Mouse (Mus musculus): Measurements from ENCODE around the gene Mapkap1. TPM values are rescaled to one million over a fixed set of nuclear protein-coding genes. Genes with fewer than 3 reads are reported as not detected.

The Mapkap1 gene
- polyA plus RNA-seq, 1 experiment from 2014 or later: 62.1 TPM

DNA sequence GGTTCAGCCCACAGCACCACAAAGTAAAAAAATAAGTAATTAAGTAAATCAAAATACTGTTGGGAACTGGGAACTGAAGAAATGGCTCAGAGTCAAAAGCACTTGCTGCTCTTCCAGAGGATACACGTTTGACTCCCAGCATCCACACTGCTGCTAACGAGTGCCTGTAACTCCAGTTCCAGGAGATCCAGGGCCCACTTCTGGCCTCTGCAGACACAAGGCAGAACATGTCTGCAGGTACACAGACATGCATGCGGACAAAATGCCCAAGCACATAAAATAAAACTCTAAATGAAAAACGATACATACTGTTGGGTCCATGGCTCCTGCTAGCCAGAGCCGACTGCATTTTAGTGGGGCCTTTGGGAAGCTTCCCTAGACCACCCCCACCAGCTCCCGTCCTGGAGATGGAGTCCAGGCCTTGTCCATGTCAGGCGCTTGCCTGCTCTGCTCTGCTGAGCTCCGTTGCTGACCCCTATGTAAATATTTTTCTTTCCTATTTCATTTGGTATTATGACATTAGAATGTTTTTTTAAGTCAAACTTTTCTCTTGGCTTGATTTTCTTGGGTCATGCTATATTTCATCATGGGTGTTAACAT lies 185.9 kb downstream of the Mapkap1 start:
- H3K36me3 ChIP-seq (ENCODE audit: insufficient read depth, low read length): no peaks in the 10 kb centered on the region
- H3K27me3 ChIP-seq (replicated peaks; ENCODE audit: insufficient read depth, low read length): no peaks in the 10 kb centered on the region
- H3K4me3 ChIP-seq (ENCODE audit: low read depth, low read length): no peak overlapping the region
- no peak overlapping the region for H3K9ac ChIP-seq (replicated peaks; ENCODE audit: low read depth)
- no peak for DNase-seq (ENCODE audit: low spot score)
- no peaks in the 10 kb centered on the region for H3K9me3 ChIP-seq (ENCODE audit: low read length)
- no peak overlapping the region for H3K4me2 ChIP-seq (replicated peaks; ENCODE audit: low read depth, low read length)
- no peak overlapping the region for H3K27ac ChIP-seq (ENCODE audit: low read length)
- 57% methylated on average over 8 of the region's 8 CpGs for WGBS
- ATAC-seq: no peak
- no peaks in the 10 kb centered on the region for H3K4me1 ChIP-seq (ENCODE audit: insufficient read depth, low read depth, low read length)
- TF ChIP-seq EP300 (IDR thresholded peaks at IDR 0.05) (no peak), CTCF (IDR thresholded peaks at IDR 0.05) (no peak)

DNA sequence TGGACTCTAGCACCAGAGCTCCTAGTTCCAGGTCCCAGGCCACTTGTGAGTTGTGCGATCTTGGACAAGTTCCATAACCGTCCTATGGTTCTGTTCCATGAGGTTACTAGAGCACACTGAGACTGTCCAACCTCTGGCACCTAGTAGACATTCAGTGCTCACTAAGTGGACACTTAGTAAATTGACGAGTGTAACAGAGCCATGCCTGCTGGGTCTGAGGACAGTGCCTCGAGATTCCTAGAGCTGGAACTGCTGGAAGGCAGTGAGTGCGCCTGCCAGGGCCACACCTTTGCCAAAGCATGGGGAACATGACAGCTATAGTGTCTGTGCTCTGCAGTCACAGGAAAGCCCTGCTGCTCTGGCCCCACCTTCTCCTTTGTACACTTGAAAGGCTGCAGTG lies 187.4 kb downstream of the Mapkap1 start:
- TF ChIP-seq EP300 (IDR thresholded peaks at IDR 0.05) (no peak), CTCF (IDR thresholded peaks at IDR 0.05) (no peak)
- Histone ChIP-seq H3K9ac (replicated peaks; ENCODE audit: low read depth) (no peak overlapping the region), H3K27me3 (replicated peaks; ENCODE audit: insufficient read depth, low read length) (no peaks in the 10 kb centered on the region), H3K36me3 (ENCODE audit: insufficient read depth, low read length) (no peaks in the 10 kb centered on the region), H3K4me3 (ENCODE audit: low read depth, low read length) (no peak overlapping the region), H3K9me3 (ENCODE audit: low read length) (no peaks in the 10 kb centered on the region), H3K4me2 (replicated peaks; ENCODE audit: low read depth, low read length) (no peak overlapping the region), H3K27ac (ENCODE audit: low read length) (no peak overlapping the region), H3K4me1 (ENCODE audit: insufficient read depth, low read depth, low read length) (no peaks in the 10 kb centered on the region)
- DNase-seq (ENCODE audit: low spot score): no peak
- ATAC-seq: no peak; the same call in 1 of the 2 replicates
- WGBS: 71% methylated on average over 5 of the region's 5 CpGs

DNA sequence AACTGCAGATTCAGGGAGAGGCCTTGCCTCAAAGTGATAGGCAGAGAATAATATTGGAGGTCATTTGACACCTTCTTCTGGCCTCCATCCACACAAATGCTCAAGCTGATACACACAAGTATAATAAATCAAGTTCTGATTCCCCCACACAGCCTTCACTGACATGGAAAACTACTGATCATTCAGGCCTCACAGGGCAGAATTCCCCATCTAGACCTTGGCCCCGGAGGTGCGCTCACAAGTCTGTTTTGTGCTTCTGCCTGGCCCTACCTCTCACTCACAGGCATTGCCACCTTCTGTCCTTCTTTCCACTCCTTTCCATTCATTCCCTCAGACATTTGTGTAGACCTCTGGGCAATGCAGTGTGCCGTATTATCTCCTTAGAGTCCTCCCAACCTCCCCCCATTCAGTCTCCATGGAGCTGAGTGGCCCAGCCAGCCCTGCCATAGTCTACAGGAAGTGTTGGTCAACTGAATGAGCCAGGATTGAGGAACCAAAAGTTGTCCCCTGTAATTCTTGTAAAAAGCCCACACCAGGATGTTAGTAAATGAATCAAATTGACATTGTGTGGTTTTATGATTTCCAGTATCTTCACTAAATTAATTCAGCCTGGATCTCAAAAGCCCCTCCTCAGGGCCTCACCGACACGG lies 193.2 kb downstream of the Mapkap1 start:
- H3K9me3 ChIP-seq (ENCODE audit: low read length): no peaks in the 10 kb centered on the region

DNA sequence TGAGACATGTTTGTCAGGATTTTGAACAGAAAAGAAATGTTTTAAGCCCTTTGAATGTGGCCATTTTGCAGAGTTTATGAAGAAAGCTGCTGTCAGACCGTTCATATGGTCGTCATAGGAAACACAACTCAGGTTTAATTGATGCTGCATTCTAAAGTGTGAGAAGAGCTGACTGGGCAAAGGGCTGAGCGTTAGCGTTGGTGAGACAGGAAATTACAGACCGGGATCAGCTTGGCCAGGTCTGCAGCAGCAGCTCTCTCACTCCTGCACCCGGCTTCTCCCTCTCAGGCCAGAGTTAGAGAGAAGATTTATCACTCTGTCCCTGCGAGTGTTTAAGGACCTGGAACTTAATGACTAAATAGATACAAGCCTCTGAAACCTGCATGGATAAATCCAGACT lies 194.2 kb downstream of the Mapkap1 start:
- Histone ChIP-seq H3K9ac (replicated peaks; ENCODE audit: low read depth) (no peak overlapping the region), H3K4me1 (ENCODE audit: insufficient read depth, low read depth, low read length) (no peaks in the 10 kb centered on the region), H3K27ac (ENCODE audit: low read length) (no peak overlapping the region), H3K4me3 (ENCODE audit: low read depth, low read length) (no peak overlapping the region), H3K9me3 (ENCODE audit: low read length) (no peaks in the 10 kb centered on the region), H3K4me2 (replicated peaks; ENCODE audit: low read depth, low read length) (no peak overlapping the region), H3K36me3 (ENCODE audit: insufficient read depth, low read length) (no peaks in the 10 kb centered on the region), H3K27me3 (replicated peaks; ENCODE audit: insufficient read depth, low read length) (no peaks in the 10 kb centered on the region)
- DNase-seq (ENCODE audit: low spot score) (no peak), ATAC-seq (no peak)
- 32% methylated on average over 7 of the region's 7 CpGs for WGBS
- TF ChIP-seq EP300 (IDR thresholded peaks at IDR 0.05) (no peak), CTCF (IDR thresholded peaks at IDR 0.05) (no peak)

More for the DNA sequence above, 193.2 kb downstream of the Mapkap1 start:
- Histone ChIP-seq H3K4me1 (ENCODE audit: insufficient read depth, low read depth, low read length) (no peaks in the 10 kb centered on the region), H3K4me3 (ENCODE audit: low read depth, low read length) (no peak overlapping the region), H3K36me3 (ENCODE audit: insufficient read depth, low read length) (no peaks in the 10 kb centered on the region), H3K27ac (ENCODE audit: low read length) (no peak overlapping the region), H3K9ac (replicated peaks; ENCODE audit: low read depth) (no peak overlapping the region), H3K27me3 (replicated peaks; ENCODE audit: insufficient read depth, low read length) (no peaks in the 10 kb centered on the region), H3K4me2 (replicated peaks; ENCODE audit: low read depth, low read length) (no peak overlapping the region)
- WGBS: 90% methylated on average over 5 of the region's 5 CpGs
- ATAC-seq: no peak
- DNase-seq (ENCODE audit: low spot score): no peak
- TF ChIP-seq CTCF (IDR thresholded peaks at IDR 0.05): no peak

DNA sequence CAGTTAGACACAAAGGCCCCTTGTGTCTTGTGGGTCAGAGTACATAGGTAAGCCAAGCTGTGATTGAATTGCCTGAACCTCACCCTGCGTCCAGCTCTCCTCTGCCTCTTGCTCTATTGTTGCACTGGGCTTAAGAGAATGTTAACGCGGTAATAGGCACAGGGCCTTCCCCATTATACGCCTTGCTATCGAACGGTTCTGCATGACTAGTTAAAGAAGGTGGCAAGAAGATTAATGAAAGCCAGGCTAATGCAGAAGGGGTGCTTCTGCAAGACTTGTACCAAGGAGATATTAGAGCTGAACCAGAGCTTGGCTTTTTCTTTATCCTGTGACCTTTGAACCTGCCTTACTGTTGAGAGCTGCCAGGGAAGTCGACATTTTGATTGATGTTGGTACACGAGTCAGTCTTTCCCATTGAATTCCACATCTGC lies 195.6 kb downstream of the Mapkap1 start:
- ATAC-seq: no peak
- H3K36me3 ChIP-seq (ENCODE audit: insufficient read depth, low read length): no peaks in the 10 kb centered on the region
- TF ChIP-seq EP300 (IDR thresholded peaks at IDR 0.05) (no peak), CTCF (IDR thresholded peaks at IDR 0.05) (no peak)
- H3K9me3 ChIP-seq (ENCODE audit: low read length): no peaks in the 10 kb centered on the region
- H3K9ac ChIP-seq (replicated peaks; ENCODE audit: low read depth): no peak overlapping the region
- 53% methylated on average over 8 of the region's 8 CpGs for WGBS
- no peak overlapping the region for H3K4me2 ChIP-seq (replicated peaks; ENCODE audit: low read depth, low read length)
- H3K4me1 ChIP-seq (ENCODE audit: insufficient read depth, low read depth, low read length): no peaks in the 10 kb centered on the region
- H3K27ac ChIP-seq (ENCODE audit: low read length): no peak overlapping the region
- H3K4me3 ChIP-seq (ENCODE audit: low read depth, low read length): no peak overlapping the region
- H3K27me3 ChIP-seq (replicated peaks; ENCODE audit: insufficient read depth, low read length): no peaks in the 10 kb centered on the region
- DNase-seq (ENCODE audit: low spot score): no peak

DNA sequence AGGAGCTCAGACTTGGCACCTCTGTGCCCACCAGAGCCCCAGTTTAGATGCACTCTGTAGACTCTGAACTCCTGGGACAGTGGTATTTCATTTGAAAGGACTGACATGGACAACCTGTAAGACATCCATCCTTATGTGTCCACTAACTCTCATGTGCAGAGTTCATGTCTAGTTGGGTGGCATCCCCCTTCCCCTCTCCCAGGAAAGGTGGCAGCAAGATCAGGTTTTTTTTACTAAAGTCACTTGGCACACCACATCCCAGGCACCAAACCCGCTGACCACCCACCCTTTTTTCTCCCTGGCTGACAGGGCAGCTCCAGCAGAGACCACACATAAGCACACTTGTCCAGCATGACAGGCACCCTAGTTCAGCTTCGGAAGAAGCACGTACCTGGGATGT lies 196.3 kb downstream of the Mapkap1 start:
- H3K4me2 ChIP-seq (replicated peaks; ENCODE audit: low read depth, low read length): no peak overlapping the region
- H3K9me3 ChIP-seq (ENCODE audit: low read length): no peaks in the 10 kb centered on the region
- no peaks in the 10 kb centered on the region for H3K36me3 ChIP-seq (ENCODE audit: insufficient read depth, low read length)
- WGBS: 77% methylated on average over 3 of the region's 3 CpGs
- H3K27ac ChIP-seq (ENCODE audit: low read length): no peak overlapping the region
- H3K4me1 ChIP-seq (ENCODE audit: insufficient read depth, low read depth, low read length): no peaks in the 10 kb centered on the region
- no peak overlapping the region for H3K9ac ChIP-seq (replicated peaks; ENCODE audit: low read depth)
- ATAC-seq: no peak
- no peak for TF ChIP-seq CTCF (IDR thresholded peaks at IDR 0.05)
- no peak for DNase-seq (ENCODE audit: low spot score)
- no peaks in the 10 kb centered on the region for H3K27me3 ChIP-seq (replicated peaks; ENCODE audit: insufficient read depth, low read length)
- no peak overlapping the region for H3K4me3 ChIP-seq (ENCODE audit: low read depth, low read length)

Measured in lung, postnatal 0 days (tissue).